Mouse (Mus musculus) heart, embryonic 11.5 days (tissue): ENCODE data around the gene Usp39. TPM values are rescaled to one million over a fixed set of nuclear protein-coding genes. Genes with fewer than 3 reads are reported as not detected.

Experiments
- ATAC-seq: fragments of 200-750 bp; cut with Nextera tagmentation; replicated peaks from 2 replicates; pipeline ENCODE4 v1.8.0; 2017; ENCODE audit warnings: moderate library complexity; ENCODE audit not compliant: insufficient number of reproducible peaks, low FRiP score, low TSS enrichment
- H3K27ac ChIP-seq: fragments of 300-500 bp; sonication (generic); 2 replicates; pipeline ENCODE4 v1.5.1; 2014; ENCODE audit warnings: mild to moderate bottlenecking, low read depth, low read length
- H3K27me3 ChIP-seq: fragments of 300-500 bp; sonication (generic); 2 replicates; pipeline ENCODE4 v1.6.1; 2014; ENCODE audit warnings: mild to moderate bottlenecking, low read length, mixed read lengths; ENCODE audit not compliant: control insufficient read depth, insufficient read depth
- H3K36me3 ChIP-seq: fragments of 300-500 bp; sonication (generic); 2 replicates; pipeline ENCODE4 v1.6.1; 2014; ENCODE audit warnings: mild to moderate bottlenecking, low read length, moderate library complexity, mixed read lengths; ENCODE audit not compliant: control insufficient read depth, insufficient read depth
- H3K4me1 ChIP-seq: fragments of 300-500 bp; sonication (generic); 2 replicates; pipeline ENCODE4 v1.6.1; 2014; ENCODE audit warnings: low read length; ENCODE audit not compliant: control insufficient read depth, insufficient read depth
- H3K4me2 ChIP-seq: fragments of 300-500 bp; sonication (generic); 2 replicates; pipeline ENCODE4 v1.6.1; 2014; ENCODE audit warnings: mild to moderate bottlenecking, moderate library complexity
- H3K4me3 ChIP-seq: fragments of 300-500 bp; sonication (generic); 2 replicates; pipeline ENCODE4 v1.5.1; 2014; ENCODE audit warnings: low read depth, low read length
- H3K9ac ChIP-seq: fragments of 300-500 bp; sonication (generic); 2 replicates; pipeline ENCODE4 v1.6.1; 2014; ENCODE audit warnings: mild to moderate bottlenecking, low read depth, low read length, moderate library complexity
- H3K9me3 ChIP-seq: fragments of 300-500 bp; sonication (generic); replicated peaks from 2 replicates; pipeline ENCODE4 v1.6.1; 2016; ENCODE audit warnings: low read length; ENCODE audit not compliant: control insufficient read depth
- WGBS: fragments of 180-500 bp; shearing (Covaris S2); extraction: QIAGEN DNeasy Blood & Tissue Kit; methylation state at CpG from one replicate; pipeline ENCODE4 v1.1.7; 2014; ENCODE audit not compliant: insufficient replicate concordance; 5-methylcytosine and 5-hydroxymethylcytosine counted together
- polyA plus RNA-seq: library from polyadenylated mRNA; unstranded; fragments of >200 nt; fragmentation: Nextera tagmentation; extraction: Ambion mirVana; gene quantifications from 2 replicates; pipeline ENCODE4 v1.2.1, GENCODE M21; 2014

The Usp39 gene
- polyA plus RNA-seq, 1 experiment from 2014 or later, result 54.5 TPM

DNA sequence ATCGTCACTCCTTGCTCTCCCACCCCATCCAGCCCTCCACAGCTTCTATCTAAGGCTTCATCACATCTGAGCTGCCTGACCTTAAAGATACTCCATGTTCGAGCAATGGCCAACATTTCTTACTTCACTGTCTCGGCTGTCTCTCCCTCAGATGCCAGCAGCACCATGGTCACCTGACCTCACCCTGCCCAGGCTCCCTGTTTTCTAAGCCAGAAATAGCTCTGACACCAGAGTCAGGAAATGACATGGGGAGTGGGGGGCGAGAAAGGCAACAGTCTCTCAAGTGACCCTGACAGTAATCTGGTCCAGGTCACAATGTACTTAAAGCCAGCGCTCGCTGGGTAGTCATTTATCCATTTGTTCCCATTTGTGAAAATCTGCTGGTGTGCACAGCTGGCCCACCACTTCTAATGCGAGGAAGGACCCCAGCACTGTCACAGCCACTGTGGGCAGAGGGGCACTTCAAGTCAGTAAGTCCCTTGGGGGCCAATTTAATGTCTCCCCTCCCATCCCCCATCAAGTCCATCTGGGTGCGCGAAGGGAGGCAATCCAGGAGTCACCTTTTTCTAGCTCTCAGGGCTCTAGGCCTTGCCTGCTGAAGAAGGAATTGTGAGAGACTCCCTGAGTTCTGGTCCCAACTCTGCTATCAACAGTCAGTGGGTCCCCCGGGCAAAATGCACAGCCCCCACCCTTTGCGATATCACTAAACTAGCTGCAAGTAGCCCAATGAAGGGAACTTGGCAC, 31.7 kb downstream of the Usp39 start:
- 0 out of 2 replicates have a peak, but pooled peaks have one; percentile 16 for ATAC-seq
- WGBS, result 58% methylated on average over 11 of the region's 11 CpGs

DNA sequence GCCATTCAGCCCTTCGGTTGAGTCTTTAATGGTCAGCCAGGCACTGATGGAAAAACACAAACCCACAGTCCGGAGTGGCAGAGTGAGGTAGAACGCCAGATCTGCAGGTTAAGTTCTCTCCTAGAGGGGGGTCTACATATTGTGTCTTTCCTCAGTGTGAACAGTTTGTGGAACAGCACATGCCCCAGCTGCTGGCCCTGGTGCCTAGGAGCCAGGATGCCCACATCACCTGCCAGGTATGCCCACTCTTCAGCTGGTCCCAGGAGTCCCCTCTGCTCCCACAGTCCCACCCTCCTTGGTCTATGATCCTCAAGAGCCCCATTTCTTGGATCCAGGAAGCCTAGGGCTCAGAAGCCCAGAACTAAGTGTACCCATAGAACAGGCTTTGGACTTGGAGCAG, 32.8 kb downstream of the Usp39 start:
- Histone ChIP-seq H3K27me3 (no peaks in the 10 kb centered on the region), H3K4me1 (peaks cover 25% of the 10 kb centered on the region), H3K4me3 (no peak overlapping the region), H3K27ac (no peak overlapping the region), H3K4me2 (no peak overlapping the region), H3K9ac (no peak overlapping the region), H3K9me3 (no peaks in the 10 kb centered on the region), H3K36me3 (peaks cover 3% of the 10 kb centered on the region; the same call in 1 of the 2 replicates)
- ATAC-seq, result no peak
- WGBS, result 83% methylated on average over 3 of the region's 3 CpGs

More for the DNA sequence above, 31.7 kb downstream of the Usp39 start:
- Histone ChIP-seq H3K4me1 (peaks cover 25% of the 10 kb centered on the region), H3K27me3 (no peaks in the 10 kb centered on the region), H3K4me2 (no peak overlapping the region), H3K9ac (no peak overlapping the region; the same call in 1 of the 2 replicates), H3K4me3 (no peak overlapping the region), H3K27ac (peak overlapping the region; percentile 85), H3K9me3 (no peaks in the 10 kb centered on the region), H3K36me3 (peaks cover 5% of the 10 kb centered on the region; the same call in 1 of the 2 replicates)

DNA sequence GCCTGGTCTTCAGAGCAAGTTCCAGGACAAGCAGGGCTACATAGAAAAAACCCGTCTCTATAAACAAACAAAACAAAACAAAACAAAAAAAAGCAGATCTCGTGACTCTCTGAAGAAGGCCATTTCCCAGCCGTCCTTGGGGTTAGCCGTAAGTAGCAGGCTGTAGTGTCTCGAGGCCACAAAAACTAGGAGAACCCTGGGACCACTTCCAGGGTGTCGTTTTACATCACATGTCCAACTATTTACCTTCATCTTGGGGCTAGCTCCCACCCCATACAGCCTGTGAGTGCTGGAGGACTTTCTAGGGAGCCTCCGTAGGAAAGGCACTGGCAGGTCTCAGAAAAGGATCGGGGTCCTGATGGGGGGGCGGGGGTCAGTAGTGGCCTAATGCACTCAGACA, 41.5 kb downstream of the Usp39 start:
- Histone ChIP-seq H3K4me2 (no peak overlapping the region), H3K9ac (no peak overlapping the region), H3K27me3 (no peaks in the 10 kb centered on the region), H3K4me3 (no peak overlapping the region), H3K9me3 (no peaks in the 10 kb centered on the region), H3K27ac (no peak overlapping the region), H3K36me3 (no peaks in the 10 kb centered on the region), H3K4me1 (no peaks in the 10 kb centered on the region)
- ATAC-seq, result no peak
- 56% methylated on average over 9 of the region's 9 CpGs for WGBS

DNA sequence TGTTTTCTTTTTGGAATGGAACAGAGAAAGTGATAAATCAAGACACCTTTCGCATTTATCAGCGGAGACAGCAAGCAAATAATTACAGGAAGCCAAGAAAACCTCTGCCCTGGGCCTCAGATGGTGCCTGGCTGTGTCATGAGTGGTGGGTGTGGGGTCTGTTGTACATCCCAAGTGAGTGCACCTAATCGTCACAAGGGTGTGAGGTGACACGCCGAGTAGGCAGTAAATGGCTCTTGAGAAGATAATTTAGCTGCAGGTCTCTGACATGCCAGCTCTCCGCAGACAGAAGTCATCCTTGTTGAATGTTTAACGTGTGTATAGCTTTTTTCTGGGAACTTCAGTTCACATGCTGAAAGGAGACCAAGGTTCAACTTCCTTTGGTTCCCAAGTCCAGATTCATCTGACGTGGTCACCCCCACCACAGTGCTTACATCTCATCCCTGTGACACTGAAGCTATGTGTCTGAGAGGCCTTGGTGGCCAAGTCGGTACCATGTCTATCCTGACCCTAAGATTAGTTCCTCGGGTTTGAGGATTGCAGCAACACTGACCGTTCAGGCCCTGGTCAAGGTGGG, 42.5 kb downstream of the Usp39 start:
- WGBS, result 61% methylated on average over 11 of the region's 11 CpGs
- H3K9me3 ChIP-seq, result no peaks in the 10 kb centered on the region
- no peak overlapping the region for H3K4me3 ChIP-seq
- no peak overlapping the region for H3K9ac ChIP-seq
- H3K27ac ChIP-seq, result no peak overlapping the region
- no peaks in the 10 kb centered on the region for H3K4me1 ChIP-seq
- no peak overlapping the region for H3K4me2 ChIP-seq
- no peaks in the 10 kb centered on the region for H3K36me3 ChIP-seq
- no peaks in the 10 kb centered on the region for H3K27me3 ChIP-seq
- no peak for ATAC-seq

DNA sequence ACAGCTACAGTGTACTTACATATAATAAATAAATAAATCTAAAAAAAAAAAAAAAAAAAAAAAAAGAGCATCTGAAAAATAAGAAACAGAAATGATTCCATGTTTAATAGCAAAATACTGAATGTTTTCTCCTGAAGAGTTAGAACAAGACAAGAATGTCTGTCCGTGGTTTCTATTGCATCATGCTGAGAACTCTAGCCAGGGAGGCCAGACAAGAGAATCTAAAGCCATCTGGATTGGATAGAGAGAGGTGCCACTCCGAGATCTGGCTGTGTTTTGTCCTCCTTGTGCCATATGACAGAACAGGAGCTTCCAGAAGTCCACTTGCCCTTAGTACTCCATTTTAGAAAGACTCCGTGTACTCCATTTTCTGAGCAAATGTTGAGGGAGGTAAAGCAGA, 47.2 kb downstream of the Usp39 start:
- H3K27me3 ChIP-seq, result no peaks in the 10 kb centered on the region
- no peak overlapping the region for H3K9ac ChIP-seq
- no peak for ATAC-seq
- H3K9me3 ChIP-seq, result no peaks in the 10 kb centered on the region
- H3K4me2 ChIP-seq, result no peak overlapping the region
- H3K4me3 ChIP-seq, result no peak overlapping the region
- H3K4me1 ChIP-seq, result peaks cover 6% of the 10 kb centered on the region; the same call in 1 of the 2 replicates
- no peaks in the 10 kb centered on the region for H3K36me3 ChIP-seq
- no peak overlapping the region for H3K27ac ChIP-seq
- WGBS, result 78% methylated on average over 3 of the region's 3 CpGs

DNA sequence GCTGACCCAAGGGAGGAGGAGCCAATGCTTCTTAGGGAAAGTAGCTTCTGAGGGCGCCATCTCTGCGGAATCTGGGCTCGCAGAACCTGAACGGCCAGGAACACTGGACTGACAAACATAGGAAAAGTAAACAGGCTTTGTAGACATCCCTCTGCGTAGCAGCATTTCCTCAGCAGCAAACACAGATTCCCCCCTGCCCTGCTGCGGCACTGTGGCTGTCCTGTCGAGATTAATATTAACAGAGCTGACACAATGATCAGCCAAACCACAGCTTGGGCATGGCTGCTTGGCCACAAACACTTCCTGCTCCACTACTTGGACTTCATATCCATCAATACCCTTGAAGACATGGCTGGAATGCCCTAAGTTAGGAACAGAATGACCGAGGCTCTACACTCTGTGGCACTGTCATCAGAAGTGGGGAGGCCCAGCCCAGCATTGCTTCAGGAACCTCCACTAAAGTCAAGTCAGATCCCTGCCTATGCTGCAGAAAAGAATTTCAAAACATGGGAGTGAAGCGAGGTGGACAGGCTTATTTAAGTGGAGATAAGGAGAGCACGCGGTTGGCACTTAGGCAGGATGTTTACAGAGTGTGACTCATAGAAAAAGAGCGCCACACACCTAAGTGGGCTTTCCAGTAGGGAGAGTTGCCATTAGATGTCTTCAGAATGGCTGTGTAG, 51.9 kb downstream of the Usp39 start:
- Histone ChIP-seq H3K36me3 (no peaks in the 10 kb centered on the region), H3K27ac (peak overlapping the region; percentile 36; the same call in 1 of the 2 replicates), H3K4me3 (no peak overlapping the region), H3K4me1 (peaks cover 10% of the 10 kb centered on the region; the same call in 1 of the 2 replicates), H3K9ac (no peak overlapping the region), H3K4me2 (no peak overlapping the region), H3K27me3 (no peaks in the 10 kb centered on the region), H3K9me3 (no peaks in the 10 kb centered on the region)
- WGBS, result 47% methylated on average over 12 of the region's 12 CpGs
- ATAC-seq, result no peak

DNA sequence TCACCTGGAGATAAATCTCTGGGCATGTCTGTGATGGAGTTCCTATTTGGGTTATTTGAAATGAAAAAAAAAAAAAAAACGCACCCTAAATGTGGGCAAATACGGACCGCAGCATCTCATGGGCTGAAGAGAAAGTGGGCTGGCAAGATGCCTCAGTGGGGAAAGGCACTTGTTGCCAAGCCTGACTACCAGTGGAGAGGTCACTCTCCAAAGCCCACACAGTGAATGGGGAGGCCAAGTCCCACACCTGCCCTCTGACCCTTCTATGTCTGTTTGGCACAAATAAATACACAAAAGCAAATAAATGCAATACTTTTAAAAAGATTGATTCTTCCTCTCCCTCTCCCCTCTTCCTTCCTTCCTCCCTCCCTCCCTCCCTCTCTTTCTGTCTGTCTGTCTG, 55.5 kb downstream of the Usp39 start:
- H3K4me1 ChIP-seq, result peaks cover 10% of the 10 kb centered on the region; the same call in 1 of the 2 replicates

DNA sequence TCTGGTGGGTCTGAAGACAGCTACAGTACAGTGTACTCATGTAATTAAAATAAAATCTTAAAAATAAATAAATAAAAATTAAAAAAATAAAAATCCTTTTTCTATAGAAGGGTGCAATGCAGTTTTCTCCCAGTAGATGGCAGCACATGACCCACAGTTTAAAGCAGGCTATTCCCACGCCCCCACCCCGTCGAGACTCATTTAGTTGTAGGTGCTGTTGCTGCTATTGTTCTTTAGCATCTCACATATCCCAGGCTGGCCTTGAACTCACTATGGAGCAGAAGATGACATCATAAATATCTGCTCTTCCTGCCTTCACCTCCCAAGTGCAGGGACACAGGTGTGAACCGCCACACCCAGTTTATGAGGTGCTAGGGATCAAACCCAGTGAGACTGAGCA, 61.1 kb downstream of the Usp39 start:
- no peaks in the 10 kb centered on the region for H3K27me3 ChIP-seq
- H3K9me3 ChIP-seq, result no peaks in the 10 kb centered on the region
- H3K4me3 ChIP-seq, result no peak overlapping the region
- no peak for ATAC-seq
- no peak overlapping the region for H3K9ac ChIP-seq
- WGBS, result 23% methylated on average over 4 of the region's 4 CpGs
- no peak overlapping the region for H3K4me2 ChIP-seq
- H3K4me1 ChIP-seq, result peaks cover 14% of the 10 kb centered on the region
- H3K27ac ChIP-seq, result no peak overlapping the region
- no peaks in the 10 kb centered on the region for H3K36me3 ChIP-seq

More for the DNA sequence above, 55.5 kb downstream of the Usp39 start:
- no peak for ATAC-seq
- Histone ChIP-seq H3K4me2 (no peak overlapping the region), H3K36me3 (no peaks in the 10 kb centered on the region), H3K4me3 (no peak overlapping the region), H3K27me3 (no peaks in the 10 kb centered on the region), H3K27ac (no peak overlapping the region), H3K9ac (no peak overlapping the region), H3K9me3 (no peaks in the 10 kb centered on the region)
- WGBS, result 86% methylated on average over 3 of the region's 3 CpGs
